Mouse (Mus musculus) liver, embryonic 12.5 days (tissue): Measurements from ENCODE around the gene Mfap1a. TPM values are rescaled to one million over a fixed set of nuclear protein-coding genes. Genes with fewer than 3 reads are reported as not detected.
"Not testable (repeated sequence)": the region's sequence is repeated elsewhere in the genome, so short reads cannot be mapped to it uniquely, and the experiment has no call there.

Experiments used
- ATAC-seq: fragments of 200-750 bp; cut with Nextera tagmentation; 2 replicates; pipeline ENCODE4 v1.8.0; 2017; ENCODE audit warnings: moderate number of reproducible peaks, mild to moderate bottlenecking, moderate library complexity
- H3K27ac ChIP-seq: fragments of 300-500 bp; sonication (generic); 2 replicates; pipeline ENCODE4 v1.5.1; 2016; ENCODE audit warnings: mild to moderate bottlenecking
- H3K27me3 ChIP-seq: fragments of 300-500 bp; sonication (generic); replicated peaks from 2 replicates; pipeline ENCODE4 v1.6.1; 2016; ENCODE audit warnings: mild to moderate bottlenecking, moderate library complexity
- H3K36me3 ChIP-seq: fragments of 300-500 bp; sonication (generic); 2 replicates; pipeline ENCODE4 v1.6.1; 2016; ENCODE audit warnings: mild to moderate bottlenecking, moderate library complexity
- H3K4me1 ChIP-seq: fragments of 300-500 bp; sonication (generic); 2 replicates; pipeline ENCODE4 v1.6.1; 2016
- H3K4me2 ChIP-seq: fragments of 300-500 bp; sonication (generic); 2 replicates; pipeline ENCODE4 v1.6.1; 2016; ENCODE audit warnings: mild to moderate bottlenecking, moderate library complexity
- H3K4me3 ChIP-seq: fragments of 300-500 bp; sonication (generic); 2 replicates; pipeline ENCODE4 v1.5.1; 2016; ENCODE audit warnings: mild to moderate bottlenecking, moderate library complexity
- H3K9ac ChIP-seq: fragments of 300-500 bp; sonication (generic); 2 replicates; pipeline ENCODE4 v1.6.1; 2016; ENCODE audit warnings: mild to moderate bottlenecking, moderate library complexity
- H3K9me3 ChIP-seq: fragments of 300-500 bp; sonication (generic); replicated peaks from 2 replicates; pipeline ENCODE4 v1.6.1; 2016; ENCODE audit warnings: mild to moderate bottlenecking, moderate library complexity
- WGBS: fragments of 180-500 bp; shearing (Covaris S2); methylation state at CpG from one replicate; pipeline ENCODE4 v1.1.7; 2016; ENCODE audit not compliant: insufficient replicate concordance; 5-methylcytosine and 5-hydroxymethylcytosine counted together
- polyA plus RNA-seq: library from polyadenylated mRNA; unstranded; fragments of >200 nt; fragmentation: Nextera tagmentation; extraction: Ambion mirVana; gene quantifications from 2 replicates; pipeline ENCODE4 v1.2.1, GENCODE M21; 2016

Gene Mfap1a
- polyA plus RNA-seq, 1 experiment from 2014 or later, result 17.3 TPM

- Histone ChIP-seq H3K4me2 (peak overlapping the region; percentile 71), H3K27me3 (no peaks in the 10 kb centered on the region), H3K4me1 (peaks cover 57% of the 10 kb centered on the region), H3K9ac (peak overlapping the region; percentile 53), H3K36me3 (peaks cover 69% of the 10 kb centered on the region), H3K9me3 (no peaks in the 10 kb centered on the region), H3K27ac (no peak overlapping the region), H3K4me3 (peak overlapping the region; percentile 51)
- ATAC-seq, result peak; percentile 71
- WGBS, result 18% methylated on average over 16 of the region's 16 CpGs
Observed at GRCm38 (mm10) chr2:121509584-121509983, 3.1 kb upstream of the Mfap1a start.

- H3K4me1 ChIP-seq, result peaks cover 56% of the 10 kb centered on the region
- peak overlapping the region; percentile 72 for H3K4me2 ChIP-seq
- no peak overlapping the region for H3K27ac ChIP-seq
- ATAC-seq, result no peak
- H3K4me3 ChIP-seq, result peak overlapping the region; percentile 71
- no peaks in the 10 kb centered on the region for H3K9me3 ChIP-seq
- WGBS, result 69% methylated on average over 2 of the region's 2 CpGs
- H3K27me3 ChIP-seq, result no peaks in the 10 kb centered on the region
- peaks cover 67% of the 10 kb centered on the region for H3K36me3 ChIP-seq
- H3K9ac ChIP-seq, result peak overlapping the region; percentile 82
Observed at GRCm38 (mm10) chr2:121507951-121508330, 1.5 kb upstream of the Mfap1a start.

GRCm38 (mm10) chr2:121507173-121507950 lies 897 bp upstream of the Mfap1a start:
- Histone ChIP-seq H3K4me2 (peak overlapping the region; percentile 72), H3K27me3 (no peaks in the 10 kb centered on the region), H3K27ac (peak overlapping the region; percentile 15; the same call in 1 of the 2 replicates), H3K9ac (peak overlapping the region; percentile 82), H3K9me3 (no peaks in the 10 kb centered on the region), H3K4me3 (peak overlapping the region; percentile 71), H3K36me3 (peaks cover 63% of the 10 kb centered on the region), H3K4me1 (peaks cover 51% of the 10 kb centered on the region)
- 9% methylated on average over 12 of the region's 12 CpGs for WGBS
- ATAC-seq, result no peak

GRCm38 (mm10) chr2:121501550-121501949 lies 4.9 kb downstream of the Mfap1a start:
- not testable (repeated sequence) for H3K4me2 ChIP-seq, H3K9ac ChIP-seq, H3K9me3 ChIP-seq, H3K4me3 ChIP-seq, H3K27ac ChIP-seq, H3K27me3 ChIP-seq, H3K4me1 ChIP-seq, ATAC-seq
- H3K36me3 ChIP-seq, result peaks cover 23% of the 10 kb centered on the region
- WGBS, result 78% methylated on average over 4 of the region's 6 CpGs

GRCm38 (mm10) chr2:121484403-121484802 lies 22.1 kb downstream of the Mfap1a start:
- 59% methylated on average over 2 of the region's 2 CpGs for WGBS
- not testable (repeated sequence) for H3K36me3 ChIP-seq, H3K9me3 ChIP-seq, ATAC-seq, H3K4me3 ChIP-seq, H3K27ac ChIP-seq, H3K4me2 ChIP-seq, H3K4me1 ChIP-seq, H3K9ac ChIP-seq
- H3K27me3 ChIP-seq, result peaks cover 11% of the 10 kb centered on the region

- Histone ChIP-seq H3K4me1 (no peaks in the 10 kb centered on the region), H3K9me3 (no peaks in the 10 kb centered on the region), H3K36me3 (no peaks in the 10 kb centered on the region), H3K4me3 (no peak overlapping the region), H3K4me2 (no peak overlapping the region), H3K27ac (no peak overlapping the region), H3K9ac (no peak overlapping the region), H3K27me3 (peaks cover 11% of the 10 kb centered on the region)
- 73% methylated on average over 8 of the region's 8 CpGs for WGBS
- ATAC-seq, result no peak
Observed at GRCm38 (mm10) chr2:121483576-121483975, 22.9 kb downstream of the Mfap1a start.

- H3K9me3 ChIP-seq, H3K27ac ChIP-seq, H3K36me3 ChIP-seq, H3K4me1 ChIP-seq, H3K9ac ChIP-seq, H3K4me3 ChIP-seq, H3K4me2 ChIP-seq, ATAC-seq: not testable (repeated sequence)
- peaks cover 11% of the 10 kb centered on the region for H3K27me3 ChIP-seq
- 73% methylated on average over 13 of the region's 13 CpGs for WGBS
Observed at GRCm38 (mm10) chr2:121480916-121481315, 25.5 kb downstream of the Mfap1a start.

GRCm38 (mm10) chr2:121480498-121480897 lies 26.0 kb downstream of the Mfap1a start:
- Histone ChIP-seq H3K36me3 (peaks cover 7% of the 10 kb centered on the region), H3K27me3 (peaks cover 11% of the 10 kb centered on the region), H3K4me3 (no peak overlapping the region), H3K4me2 (no peak overlapping the region), H3K4me1 (no peaks in the 10 kb centered on the region), H3K9me3 (no peaks in the 10 kb centered on the region), H3K9ac (no peak overlapping the region), H3K27ac (no peak overlapping the region)
- WGBS, result 33% methylated on average over 3 of the region's 3 CpGs
- ATAC-seq, result 0 out of 2 replicates have a peak, but pooled peaks have one; percentile 30

GRCm38 (mm10) chr2:121477491-121478266 lies 28.8 kb downstream of the Mfap1a start:
- 63% methylated on average over 3 of the region's 3 CpGs for WGBS
- Histone ChIP-seq H3K27me3 (peaks cover 3% of the 10 kb centered on the region), H3K4me1 (peaks cover 11% of the 10 kb centered on the region; the same call in 1 of the 2 replicates), H3K9me3 (no peaks in the 10 kb centered on the region), H3K4me3 (no peak overlapping the region), H3K36me3 (peaks cover 7% of the 10 kb centered on the region), H3K9ac (no peak overlapping the region), H3K27ac (no peak overlapping the region), H3K4me2 (no peak overlapping the region)
- no peak for ATAC-seq

- H3K27me3 ChIP-seq, H3K4me2 ChIP-seq, H3K4me3 ChIP-seq, H3K27ac ChIP-seq, H3K9ac ChIP-seq, ATAC-seq, H3K9me3 ChIP-seq: not testable (repeated sequence)
- 88% methylated on average over 2 of the region's 2 CpGs for WGBS
- H3K4me1 ChIP-seq, result peaks cover 13% of the 10 kb centered on the region; the same call in 1 of the 2 replicates
- H3K36me3 ChIP-seq, result peaks cover 14% of the 10 kb centered on the region
Observed at GRCm38 (mm10) chr2:121475306-121475705, 31.2 kb downstream of the Mfap1a start.

- no peaks in the 10 kb centered on the region for H3K9me3 ChIP-seq
- ATAC-seq, result peak; percentile 50
- WGBS, result 17% methylated on average over 8 of the region's 8 CpGs
- peak overlapping the region; percentile 80 for H3K27ac ChIP-seq
- no peaks in the 10 kb centered on the region for H3K27me3 ChIP-seq
- peak overlapping the region; percentile 74 for H3K4me3 ChIP-seq
- peaks cover 15% of the 10 kb centered on the region for H3K36me3 ChIP-seq
- H3K4me2 ChIP-seq, result peak overlapping the region; percentile 79
- H3K4me1 ChIP-seq, result peaks cover 13% of the 10 kb centered on the region; the same call in 1 of the 2 replicates
- H3K9ac ChIP-seq, result peak overlapping the region; percentile 78
Observed at GRCm38 (mm10) chr2:121474180-121474535, 32.3 kb downstream of the Mfap1a start.
